Comparison of ENCODE assay signal across 9 mouse cellular contexts in genomic region chr11:119111345-119111744, GRCm38 (mm10). TPM values are rescaled to one million over a fixed set of nuclear protein-coding genes. Genes with fewer than 3 reads are reported as not detected.
A peak's percentile ranks its signal among the peaks of the same experiment; 100 is the strongest.
DNase-seq lines count a peak whose midpoint lies in the region; ATAC-seq lines count a peak whose summit lies in the region.
"Had no signal": no experiment of that assay in that cellular context is flagged by ENCODE, and none has a peak within 500 bp of the region (broad histone marks: within the 10 kb centered on the region; RNA-seq: fewer than 3 reads in every experiment).

No protein-coding gene starts in this region.

- H3K9ac ChIP-seq in kidney, embryonic 14.5 days (ENCODE audit: low read depth, low read length): no peak overlapping the region
- H3K9ac ChIP-seq in liver, embryonic 15.5 days: no peak overlapping the region

- H3K4me2 ChIP-seq in kidney, embryonic 14.5 days (replicated peaks; ENCODE audit: low read depth, low read length): no peak overlapping the region
- H3K4me2 ChIP-seq in liver, embryonic 15.5 days: no peak overlapping the region

- no peaks in the 10 kb centered on the region for H3K4me1 ChIP-seq in kidney, embryonic 14.5 days (ENCODE audit: control insufficient read depth, insufficient read depth, low read length)
- H3K4me1 ChIP-seq in liver, embryonic 15.5 days (replicated peaks): peaks cover 3% of the 10 kb centered on the region

- WGBS in kidney, embryonic 14.5 days: 15% methylated on average over 7 of the region's 7 CpGs
- 11% methylated on average over 7 of the region's 7 CpGs for WGBS in liver, embryonic 15.5 days (ENCODE audit: insufficient replicate concordance)

- no peak overlapping the region for H3K27ac ChIP-seq in kidney, embryonic 14.5 days (ENCODE audit: low read depth, low read length)
- H3K27ac ChIP-seq in liver, embryonic 15.5 days (replicated peaks): no peak overlapping the region

- no peaks in the 10 kb centered on the region for H3K36me3 ChIP-seq in kidney, embryonic 14.5 days (ENCODE audit: control insufficient read depth, insufficient read depth, low read length)
- H3K36me3 ChIP-seq in liver, embryonic 15.5 days (replicated peaks): no peaks in the 10 kb centered on the region

- peak; percentile 27 for DNase-seq in kidney, adult 18-20 months
- DNase-seq in 416B (ENCODE audit: low read depth): peak; percentile 27
- peak; percentile 46 for DNase-seq in embryo, embryonic 10 days (ENCODE audit: low spot score)
- DNase-seq in gastrocnemius, adult 8-10 months (ENCODE audit: low spot score in 2 of 2): no peak
- no peak for DNase-seq in heart, adult 9 months (ENCODE audit: low spot score in 2 of 2)
- DNase-seq in frontal cortex, adult 2 months (ENCODE audit: extremely low spot score in 1 of 2, low spot score in 1 of 2): no peak

- no peaks in the 10 kb centered on the region for H3K9me3 ChIP-seq in kidney, embryonic 14.5 days (ENCODE audit: control insufficient read depth, low read length)
- H3K9me3 ChIP-seq in liver, embryonic 15.5 days (replicated peaks): no peaks in the 10 kb centered on the region

- ATAC-seq in kidney, embryonic 14.5 days (ENCODE audit: low FRiP score, low TSS enrichment): no peak
- peak; percentile 6; the same call in 1 of the 2 replicates for ATAC-seq in liver, embryonic 15.5 days (ENCODE audit: insufficient read depth)

- H3K4me3 ChIP-seq in kidney, embryonic 14.5 days (ENCODE audit: low read length): no peak overlapping the region
- H3K4me3 ChIP-seq in liver, embryonic 15.5 days (replicated peaks): no peak overlapping the region
- H3K4me3 ChIP-seq: erythroblast, embryonic 14.5 days had no signal

- H3K27me3 ChIP-seq in kidney, embryonic 14.5 days (ENCODE audit: control insufficient read depth, insufficient read depth, low read length): no peaks in the 10 kb centered on the region
- peaks cover 15% of the 10 kb centered on the region for H3K27me3 ChIP-seq in liver, embryonic 15.5 days

RNA-seq across cellular contexts. Expression of gene Cbx4, which starts 25.3 kb away (rescaled TPM):
- polyA plus RNA-seq in kidney, embryonic 14.5 days (2014; fragmentation: Nextera tagmentation; extraction: Ambion mirVana): 4.9 and 8.3 TPM in 2 replicates
- 2.8 and 2.9 TPM in 2 replicates for polyA plus RNA-seq in liver, embryonic 15.5 days (2015; fragmentation: Nextera tagmentation; extraction: Ambion mirVana)
- total RNA-seq in gastrocnemius, adult 8-10 months (2022): 1 to 10 TPM; 2.1 to 3.0 (median 2.2) TPM
- 45.4 and 46.4 TPM in 2 replicates for polyA plus RNA-seq in frontal cortex, adult 2 months (2012; rRNA removed)

Comparison
In these comparisons a context has a peak if more than half of its experiments do, and no peak if none do; other contexts are left out.
1. DNase-seq: peak in kidney, adult 18-20 months (single experiment), 416B (single experiment) and embryo, embryonic 10 days (single experiment); none in gastrocnemius, adult 8-10 months (0 of 2), heart, adult 9 months (0 of 2) and frontal cortex, adult 2 months (0 of 2).